Mouse (Mus musculus): ENCODE measurements around the gene Kbtbd12. TPM values are rescaled to one million over a fixed set of nuclear protein-coding genes. Genes with fewer than 3 reads are reported as not detected.

Gene Kbtbd12
- polyA plus RNA-seq (2015; fragmentation: Nextera tagmentation; extraction: Ambion mirVana): 1.3 and 1.5 TPM in 2 replicates

- ATAC-seq: peak; percentile 78
- no peaks in the 10 kb centered on the region for H3K27me3 ChIP-seq (ENCODE audit: insufficient read depth, low read length)
- TF ChIP-seq EP300 (IDR thresholded peaks at IDR 0.05; ENCODE audit: low read depth): peak; percentile 68; the same call in 1 of the 2 replicates
- no peak for TF ChIP-seq CTCF (IDR thresholded peaks at IDR 0.05; ENCODE audit: low read depth)
- DNase-seq: peak; percentile 47
- no peaks in the 10 kb centered on the region for H3K36me3 ChIP-seq (replicated peaks; ENCODE audit: insufficient read depth, low read length)
- peak within 1 kb of the TSS; percentile 59; the same call in 1 of the 2 replicates for H3K4me2 ChIP-seq (ENCODE audit: low read depth, low read length)
- peak within 1 kb of the TSS; percentile 82 for H3K27ac ChIP-seq (ENCODE audit: low read depth)
- 91% methylated on average over 5 of the region's 5 CpGs for WGBS (ENCODE audit: insufficient replicate concordance)
- peaks cover 21% of the 10 kb centered on the region for H3K4me1 ChIP-seq (ENCODE audit: insufficient read depth)
- peaks cover 7% of the 10 kb centered on the region for H3K9me3 ChIP-seq (ENCODE audit: low read length)
- peak within 1 kb of the TSS; percentile 42; the same call in 1 of the 2 replicates for H3K9ac ChIP-seq (replicated peaks)
- peak within 1 kb of the TSS; percentile 11 for H3K4me3 ChIP-seq (ENCODE audit: low read depth, low read length)
Measured at GRCm38 (mm10) chr6:88637611-88638301, at the start of gene Kbtbd12. TSS of gene Kbtbd12 (minus strand) at chr6:88637950.

- TF ChIP-seq CTCF (IDR thresholded peaks at IDR 0.05; ENCODE audit: low read depth) (no peak), EP300 (IDR thresholded peaks at IDR 0.05; ENCODE audit: low read depth) (no peak)
- H3K4me1 ChIP-seq (ENCODE audit: insufficient read depth): no peaks in the 10 kb centered on the region
- H3K36me3 ChIP-seq (replicated peaks; ENCODE audit: insufficient read depth, low read length): no peaks in the 10 kb centered on the region
Measured at GRCm38 (mm10) chr6:88683380-88684053, 45.8 kb upstream of the Kbtbd12 start.

GRCm38 (mm10) chr6:88681026-88681425 lies 43.3 kb upstream of the Kbtbd12 start:
- ATAC-seq (no peak), DNase-seq (no peak)
- Histone ChIP-seq H3K9ac (replicated peaks) (no peak overlapping the region), H3K4me1 (ENCODE audit: insufficient read depth) (peaks cover 6% of the 10 kb centered on the region; the same call in 1 of the 2 replicates), H3K36me3 (replicated peaks; ENCODE audit: insufficient read depth, low read length) (no peaks in the 10 kb centered on the region), H3K9me3 (ENCODE audit: low read length) (no peaks in the 10 kb centered on the region), H3K4me3 (ENCODE audit: low read depth, low read length) (no peak overlapping the region), H3K27ac (ENCODE audit: low read depth) (no peak overlapping the region), H3K27me3 (ENCODE audit: insufficient read depth, low read length) (no peaks in the 10 kb centered on the region), H3K4me2 (ENCODE audit: low read depth, low read length) (no peak overlapping the region)
- 78% methylated on average over 3 of the region's 3 CpGs for WGBS (ENCODE audit: insufficient replicate concordance)
- TF ChIP-seq CTCF (IDR thresholded peaks at IDR 0.05; ENCODE audit: low read depth): no peak
- TF ChIP-seq EP300 (IDR thresholded peaks at IDR 0.05; ENCODE audit: low read depth): no peak

More at GRCm38 (mm10) chr6:88683380-88684053, 45.8 kb upstream of the Kbtbd12 start:
- Histone ChIP-seq H3K27ac (ENCODE audit: low read depth) (no peak overlapping the region), H3K9ac (replicated peaks) (no peak overlapping the region), H3K4me3 (ENCODE audit: low read depth, low read length) (no peak overlapping the region), H3K9me3 (ENCODE audit: low read length) (no peaks in the 10 kb centered on the region), H3K27me3 (ENCODE audit: insufficient read depth, low read length) (no peaks in the 10 kb centered on the region), H3K4me2 (ENCODE audit: low read depth, low read length) (no peak overlapping the region)
- ATAC-seq (no peak), DNase-seq (no peak)
- 73% methylated on average over 7 of the region's 7 CpGs for WGBS (ENCODE audit: insufficient replicate concordance)

- Histone ChIP-seq H3K9ac (replicated peaks) (no peak overlapping the region; the same call in 1 of the 2 replicates), H3K4me1 (ENCODE audit: insufficient read depth) (peaks cover 6% of the 10 kb centered on the region; the same call in 1 of the 2 replicates), H3K36me3 (replicated peaks; ENCODE audit: insufficient read depth, low read length) (no peaks in the 10 kb centered on the region), H3K4me2 (ENCODE audit: low read depth, low read length) (no peak overlapping the region), H3K27me3 (ENCODE audit: insufficient read depth, low read length) (no peaks in the 10 kb centered on the region), H3K9me3 (ENCODE audit: low read length) (no peaks in the 10 kb centered on the region), H3K4me3 (ENCODE audit: low read depth, low read length) (no peak overlapping the region), H3K27ac (ENCODE audit: low read depth) (no peak overlapping the region)
- WGBS (ENCODE audit: insufficient replicate concordance): 63% methylated on average over 2 of the region's 2 CpGs
- ATAC-seq (no peak), DNase-seq (no peak)
- no peak for TF ChIP-seq EP300 (IDR thresholded peaks at IDR 0.05; ENCODE audit: low read depth)
- TF ChIP-seq CTCF (IDR thresholded peaks at IDR 0.05; ENCODE audit: low read depth): no peak
Measured at GRCm38 (mm10) chr6:88677738-88678137, 40.0 kb upstream of the Kbtbd12 start.

GRCm38 (mm10) chr6:88676753-88677736 lies 39.3 kb upstream of the Kbtbd12 start:
- ATAC-seq: peak; percentile 62
- TF ChIP-seq EP300 (IDR thresholded peaks at IDR 0.05; ENCODE audit: low read depth) (no peak), CTCF (IDR thresholded peaks at IDR 0.05; ENCODE audit: low read depth) (no peak)

More at GRCm38 (mm10) chr6:88676753-88677736, 39.3 kb upstream of the Kbtbd12 start:
- Histone ChIP-seq H3K4me3 (ENCODE audit: low read depth, low read length) (no peak overlapping the region), H3K9me3 (ENCODE audit: low read length) (no peaks in the 10 kb centered on the region), H3K4me1 (ENCODE audit: insufficient read depth) (peaks cover 6% of the 10 kb centered on the region; the same call in 1 of the 2 replicates), H3K9ac (replicated peaks) (no peak overlapping the region), H3K27me3 (ENCODE audit: insufficient read depth, low read length) (no peaks in the 10 kb centered on the region), H3K4me2 (ENCODE audit: low read depth, low read length) (no peak overlapping the region), H3K27ac (ENCODE audit: low read depth) (no peak overlapping the region), H3K36me3 (replicated peaks; ENCODE audit: insufficient read depth, low read length) (no peaks in the 10 kb centered on the region)
- no peak for DNase-seq
- 70% methylated on average over 6 of the region's 6 CpGs for WGBS (ENCODE audit: insufficient replicate concordance)
